In genomic region chr11:99743985-99744384, GRCm38 (mm10) we compare ENCODE assay signal across 33 mouse cellular contexts. TPM values are rescaled to one million over a fixed set of nuclear protein-coding genes. Genes with fewer than 3 reads are reported as not detected.
DNase-seq lines count a peak whose midpoint lies in the region; ATAC-seq and TF ChIP-seq lines count a peak whose summit lies in the region.
"Had no signal": no experiment of that assay in that cellular context is flagged by ENCODE, and none has a peak within 500 bp of the region (broad histone marks: within the 10 kb centered on the region; RNA-seq: fewer than 3 reads in every experiment).

No protein-coding gene starts in this region.

- no peak for ATAC-seq in lung, embryonic 14.5 days (ENCODE audit: insufficient read depth)
- ATAC-seq: forebrain, embryonic 14.5 days; forebrain, postnatal 0 days; Patski had no signal

- H3K27ac ChIP-seq in kidney, adult 2 months (ENCODE audit: insufficient read depth, low read depth, low read length): no peak overlapping the region
- no peak overlapping the region for H3K27ac ChIP-seq in lung, embryonic 14.5 days (ENCODE audit: low read depth)
- H3K27ac ChIP-seq in hindbrain, embryonic 10.5 days: no peak overlapping the region
- H3K27ac ChIP-seq: gastrocnemius, adult 2 months; heart, embryonic 15.5 days; hindbrain, embryonic 14.5 days had no signal

- peak; percentile 15 for DNase-seq in kidney, adult 2 months
- no peak for DNase-seq in kidney, adult 18-20 months
- DNase-seq in kidney, postnatal 14 days: peak; percentile 14
- no peak for DNase-seq in kidney, postnatal 4 days
- DNase-seq in lung, embryonic 14.5 days: peak; percentile 21
- peak; percentile 7 for DNase-seq in lung, postnatal 14 days
- no peak for DNase-seq in hindbrain, embryonic 10.5 days (ENCODE audit: low spot score)
- DNase-seq in layer of hippocampus, postnatal 10 days (ENCODE audit: low spot score in 2 of 2): no peak
- DNase-seq: adrenal gland, postnatal 10 days; cerebellum, adult 18-20 months; cerebellum, adult 9-10 months; cerebellum, postnatal 14 days; forebrain, postnatal 0 days; gastrocnemius, adult 2 months; gastrocnemius, postnatal 14 days; heart, adult 11 months; heart, postnatal 10 days; heart, postnatal 36 days had no signal

- no peak overlapping the region for H3K4me2 ChIP-seq in lung, embryonic 14.5 days
- H3K4me2 ChIP-seq: heart, embryonic 12.5 days; heart, embryonic 15.5 days; hindbrain, embryonic 14.5 days had no signal

- 55% methylated on average over 3 of the region's 3 CpGs for WGBS in kidney, adult 2 months
- WGBS in lung, embryonic 14.5 days: 62% methylated on average over 3 of the region's 3 CpGs
- 91% methylated on average over 3 of the region's 3 CpGs for WGBS in hindbrain, embryonic 10.5 days

- no peak overlapping the region for H3K4me3 ChIP-seq in kidney, adult 2 months (ENCODE audit: insufficient read depth, low read depth, low read length)
- H3K4me3 ChIP-seq in lung, embryonic 14.5 days (ENCODE audit: low read depth, low read length): no peak overlapping the region
- no peak overlapping the region for H3K4me3 ChIP-seq in hindbrain, embryonic 10.5 days
- H3K4me3 ChIP-seq: gastrocnemius, adult 2 months; heart, embryonic 12.5 days; heart, embryonic 15.5 days had no signal

- H3K9ac ChIP-seq in lung, embryonic 14.5 days: no peak overlapping the region
- H3K9ac ChIP-seq: forebrain, postnatal 0 days; heart, embryonic 12.5 days; heart, embryonic 15.5 days; hindbrain, embryonic 14.5 days had no signal

- TF ChIP-seq CTCF in kidney, adult 2 months (conservative IDR thresholded peaks at IDR 0.05; ENCODE audit: insufficient read depth, insufficient read length, low read depth, low read length): no peak
- TF ChIP-seq CTCF in lung, embryonic 14.5 days (IDR thresholded peaks at IDR 0.05; ENCODE audit: low read depth): no peak

- H3K4me1 ChIP-seq in kidney, adult 2 months (ENCODE audit: control insufficient read depth, insufficient read depth, low read length): no peaks in the 10 kb centered on the region
- no peaks in the 10 kb centered on the region for H3K4me1 ChIP-seq in lung, embryonic 14.5 days (ENCODE audit: insufficient read depth)
- no peaks in the 10 kb centered on the region for H3K4me1 ChIP-seq in hindbrain, embryonic 10.5 days (replicated peaks)
- H3K4me1 ChIP-seq: heart, embryonic 12.5 days; heart, embryonic 15.5 days had no signal

- H3K9me3 ChIP-seq in lung, embryonic 14.5 days (ENCODE audit: low read depth, low read length): no peaks in the 10 kb centered on the region
- no peaks in the 10 kb centered on the region for H3K9me3 ChIP-seq in hindbrain, embryonic 10.5 days
- H3K9me3 ChIP-seq: heart, embryonic 15.5 days had no signal

- H3K36me3 ChIP-seq in kidney, adult 2 months (ENCODE audit: control insufficient read depth, insufficient read depth, low read length): no peaks in the 10 kb centered on the region
- H3K36me3 ChIP-seq in lung, embryonic 14.5 days (ENCODE audit: insufficient read depth): no peaks in the 10 kb centered on the region
- no peaks in the 10 kb centered on the region for H3K36me3 ChIP-seq in hindbrain, embryonic 10.5 days
- H3K36me3 ChIP-seq: heart, embryonic 12.5 days; heart, embryonic 15.5 days had no signal

- no peaks in the 10 kb centered on the region for H3K27me3 ChIP-seq in kidney, adult 2 months (replicated peaks; ENCODE audit: control insufficient read depth, insufficient read depth, low read length)
- H3K27me3 ChIP-seq in lung, embryonic 14.5 days (ENCODE audit: insufficient read depth, low read length): no peaks in the 10 kb centered on the region
- H3K27me3 ChIP-seq in hindbrain, embryonic 10.5 days (ENCODE audit: insufficient read depth, poor library complexity, severe bottlenecking): no peaks in the 10 kb centered on the region
- H3K27me3 ChIP-seq: heart, embryonic 12.5 days; heart, embryonic 15.5 days; Patski had no signal

- TF ChIP-seq POLR2A in kidney, adult 2 months (IDR thresholded peaks at IDR 0.05; ENCODE audit: low read depth, low read length): no peak

RNA-seq across cellular contexts. Expression of gene Gm14180, which starts 9.9 kb away (rescaled TPM):
- not detected in 2 replicates for polyA plus RNA-seq in kidney, adult 2 months (2012; rRNA removed)
- polyA plus RNA-seq in lung, embryonic 14.5 days (2014; fragmentation: Nextera tagmentation; extraction: Ambion mirVana): not detected in 2 replicates
- polyA plus RNA-seq in hindbrain, embryonic 10.5 days (2016; fragmentation: Nextera tagmentation; extraction: Ambion mirVana): not detected in 2 replicates
- not detected for total RNA-seq in layer of hippocampus, postnatal 10 days (2021)
- total RNA-seq: adrenal gland, adult 18-20 months; adrenal gland, postnatal 10 days; adrenal gland, postnatal 36 days; ES-E14; forebrain, postnatal 0 days; gastrocnemius, adult 2 months; gastrocnemius, postnatal 14 days; gastrocnemius, postnatal 4 days; heart, adult 8-10 months; heart, postnatal 10 days; heart, postnatal 36 days had no signal
- polyA plus RNA-seq: embryonic facial prominence, embryonic 11.5 days; embryonic facial prominence, embryonic 14.5 days; forebrain, embryonic 11.5 days; forebrain, embryonic 14.5 days; forebrain, postnatal 0 days; frontal cortex, adult 2 months; heart, embryonic 12.5 days; heart, embryonic 15.5 days; hindbrain, embryonic 11.5 days; hindbrain, embryonic 14.5 days; Patski had no signal

RNA-seq across cellular contexts. Expression of gene Gm11595, which starts 28.7 kb away (rescaled TPM):
- not detected in 2 replicates for polyA plus RNA-seq in kidney, adult 2 months (2012; rRNA removed)
- not detected in 2 replicates for polyA plus RNA-seq in lung, embryonic 14.5 days (2014; fragmentation: Nextera tagmentation; extraction: Ambion mirVana)
- polyA plus RNA-seq in hindbrain, embryonic 10.5 days (2016; fragmentation: Nextera tagmentation; extraction: Ambion mirVana): not detected in 2 replicates
- not detected for total RNA-seq in layer of hippocampus, postnatal 10 days (2021)
- total RNA-seq: adrenal gland, adult 18-20 months; adrenal gland, postnatal 10 days; adrenal gland, postnatal 36 days; ES-E14; forebrain, postnatal 0 days; gastrocnemius, adult 2 months; gastrocnemius, postnatal 14 days; gastrocnemius, postnatal 4 days; heart, adult 8-10 months; heart, postnatal 10 days; heart, postnatal 36 days had no signal
- polyA plus RNA-seq: embryonic facial prominence, embryonic 11.5 days; embryonic facial prominence, embryonic 14.5 days; forebrain, embryonic 11.5 days; forebrain, embryonic 14.5 days; forebrain, postnatal 0 days; frontal cortex, adult 2 months; heart, embryonic 12.5 days; heart, embryonic 15.5 days; hindbrain, embryonic 11.5 days; hindbrain, embryonic 14.5 days; Patski had no signal

RNA-seq across cellular contexts. Expression of gene Krtap4-8, which starts 36.5 kb away (rescaled TPM):
- polyA plus RNA-seq in kidney, adult 2 months (2012; rRNA removed): not detected in 2 replicates
- polyA plus RNA-seq in lung, embryonic 14.5 days (2014; fragmentation: Nextera tagmentation; extraction: Ambion mirVana): not detected in 2 replicates
- not detected in 2 replicates for polyA plus RNA-seq in hindbrain, embryonic 10.5 days (2016; fragmentation: Nextera tagmentation; extraction: Ambion mirVana)
- total RNA-seq in layer of hippocampus, postnatal 10 days (2021): not detected
- total RNA-seq: adrenal gland, adult 18-20 months; adrenal gland, postnatal 10 days; adrenal gland, postnatal 36 days; ES-E14; forebrain, postnatal 0 days; gastrocnemius, adult 2 months; gastrocnemius, postnatal 14 days; gastrocnemius, postnatal 4 days; heart, adult 8-10 months; heart, postnatal 10 days; heart, postnatal 36 days had no signal
- polyA plus RNA-seq: embryonic facial prominence, embryonic 11.5 days; embryonic facial prominence, embryonic 14.5 days; forebrain, embryonic 11.5 days; forebrain, embryonic 14.5 days; forebrain, postnatal 0 days; frontal cortex, adult 2 months; heart, embryonic 12.5 days; heart, embryonic 15.5 days; hindbrain, embryonic 11.5 days; hindbrain, embryonic 14.5 days had no signal

RNA-seq across cellular contexts. Expression of gene Krtap4-9, which starts 41.0 kb away (rescaled TPM):
- polyA plus RNA-seq in kidney, adult 2 months (2012; rRNA removed): not detected in 2 replicates
- not detected in 2 replicates for polyA plus RNA-seq in lung, embryonic 14.5 days (2014; fragmentation: Nextera tagmentation; extraction: Ambion mirVana)
- not detected in 2 replicates for polyA plus RNA-seq in hindbrain, embryonic 10.5 days (2016; fragmentation: Nextera tagmentation; extraction: Ambion mirVana)
- not detected for total RNA-seq in layer of hippocampus, postnatal 10 days (2021)
- total RNA-seq: adrenal gland, adult 18-20 months; adrenal gland, postnatal 10 days; adrenal gland, postnatal 36 days; ES-E14; forebrain, postnatal 0 days; gastrocnemius, adult 2 months; gastrocnemius, postnatal 14 days; gastrocnemius, postnatal 4 days; heart, adult 8-10 months; heart, postnatal 10 days; heart, postnatal 36 days had no signal
- polyA plus RNA-seq: embryonic facial prominence, embryonic 11.5 days; embryonic facial prominence, embryonic 14.5 days; forebrain, embryonic 11.5 days; forebrain, embryonic 14.5 days; forebrain, postnatal 0 days; frontal cortex, adult 2 months; heart, embryonic 12.5 days; heart, embryonic 15.5 days; hindbrain, embryonic 11.5 days; hindbrain, embryonic 14.5 days; Patski had no signal

RNA-seq across cellular contexts. Expression of gene Gm11596, which starts 49.3 kb away (rescaled TPM):
- polyA plus RNA-seq in kidney, adult 2 months (2012; rRNA removed): not detected in 2 replicates
- not detected in 2 replicates for polyA plus RNA-seq in lung, embryonic 14.5 days (2014; fragmentation: Nextera tagmentation; extraction: Ambion mirVana)
- not detected in 2 replicates for polyA plus RNA-seq in hindbrain, embryonic 10.5 days (2016; fragmentation: Nextera tagmentation; extraction: Ambion mirVana)
- not detected for total RNA-seq in layer of hippocampus, postnatal 10 days (2021)
- total RNA-seq: adrenal gland, adult 18-20 months; adrenal gland, postnatal 10 days; adrenal gland, postnatal 36 days; ES-E14; forebrain, postnatal 0 days; gastrocnemius, adult 2 months; gastrocnemius, postnatal 14 days; gastrocnemius, postnatal 4 days; heart, adult 8-10 months; heart, postnatal 10 days; heart, postnatal 36 days had no signal
- polyA plus RNA-seq: embryonic facial prominence, embryonic 11.5 days; embryonic facial prominence, embryonic 14.5 days; forebrain, embryonic 11.5 days; forebrain, embryonic 14.5 days; forebrain, postnatal 0 days; frontal cortex, adult 2 months; heart, embryonic 12.5 days; heart, embryonic 15.5 days; hindbrain, embryonic 11.5 days; hindbrain, embryonic 14.5 days; Patski had no signal

Comparison
In these comparisons a context has a peak if more than half of its experiments do, and no peak if none do; other contexts are left out.
1. DNase-seq: peak in kidney, adult 2 months (single experiment), kidney, postnatal 14 days (single experiment), lung, embryonic 14.5 days (single experiment) and lung, postnatal 14 days (single experiment); none in kidney, adult 18-20 months (single experiment), kidney, postnatal 4 days (0 of 2), hindbrain, embryonic 10.5 days (single experiment) and layer of hippocampus, postnatal 10 days (0 of 2).